Mouse (Mus musculus) spleen, embryonic (tissue): ENCODE data around the gene Mvb12b.

Experiments used
- CTCF ChIA-PET: fragments of 350-600 bp; sonication (Branson Sonifier 250); formaldehyde crosslinking; loops from one replicate; lab custom pipeline; 2022; lab: Charles Lee

The Mvb12b gene

GRCm38 (mm10) chr2:33886386-33887327 lies 1.1 kb downstream of the Mvb12b start:
- CTCF ChIA-PET = no interaction called here

GRCm38 (mm10) chr2:33885264-33885651 lies 2.5 kb downstream of the Mvb12b start:
- CTCF ChIA-PET = no interaction called here

GRCm38 (mm10) chr2:33884623-33885263 lies 3.0 kb downstream of the Mvb12b start:
- CTCF ChIA-PET = no interaction called here

- CTCF ChIA-PET = no interaction called here
Measured at GRCm38 (mm10) chr2:33879223-33879622, 8.5 kb downstream of the Mvb12b start.

- CTCF ChIA-PET = no interaction called here
Measured at GRCm38 (mm10) chr2:33878437-33878836, 9.3 kb downstream of the Mvb12b start.

GRCm38 (mm10) chr2:33877663-33878360 lies 9.9 kb downstream of the Mvb12b start:
- CTCF ChIA-PET = no interaction called here

GRCm38 (mm10) chr2:33876529-33877290 lies 11.0 kb downstream of the Mvb12b start:
- CTCF ChIA-PET = no interaction called here

GRCm38 (mm10) chr2:33875594-33875993 lies 12.2 kb downstream of the Mvb12b start:
- CTCF ChIA-PET = no interaction called here

GRCm38 (mm10) chr2:33874856-33875576 lies 12.7 kb downstream of the Mvb12b start:
- CTCF ChIA-PET = no interaction called here

GRCm38 (mm10) chr2:33874367-33874766 lies 13.4 kb downstream of the Mvb12b start:
- CTCF ChIA-PET = no interaction called here

GRCm38 (mm10) chr2:33873501-33873900 lies 14.2 kb downstream of the Mvb12b start:
- CTCF ChIA-PET = no interaction called here

- CTCF ChIA-PET = no interaction called here
Measured at GRCm38 (mm10) chr2:33872841-33873271, 14.9 kb downstream of the Mvb12b start.

GRCm38 (mm10) chr2:33871181-33871520 lies 16.6 kb downstream of the Mvb12b start:
- CTCF ChIA-PET = no interaction called here

- CTCF ChIA-PET = no interaction called here
Measured at GRCm38 (mm10) chr2:33870369-33871180, 17.2 kb downstream of the Mvb12b start.

- CTCF ChIA-PET = no interaction called here
Measured at GRCm38 (mm10) chr2:33869689-33870343, 17.9 kb downstream of the Mvb12b start.

GRCm38 (mm10) chr2:33868996-33869688 lies 18.6 kb downstream of the Mvb12b start:
- CTCF ChIA-PET = no interaction called here

- CTCF ChIA-PET = interaction anchor here (0.5 kb wide), 1 partner anchor 91 kb away, joined by 16 read pairs; no protein-coding TSS in a partner anchor
Measured at GRCm38 (mm10) chr2:33868322-33868721, 19.4 kb downstream of the Mvb12b start.

GRCm38 (mm10) chr2:33856746-33857145 lies 31.0 kb downstream of the Mvb12b start:
- CTCF ChIA-PET = no interaction called here
